Mouse (Mus musculus) liver, adult 2 months (tissue): ENCODE data around the gene March8. TPM values are rescaled to one million over a fixed set of nuclear protein-coding genes. Genes with fewer than 3 reads are reported as not detected.
A peak's percentile ranks its signal among the peaks of the same experiment; 100 is the strongest.

Source experiments
- DNase-seq: peaks from one replicate; pipeline ENCODE4 v3.0.0-alpha.2; 2011; ENCODE audit warnings: low read depth, low spot score; ENCODE audit errors: extremely low read depth
- H3K27ac ChIP-seq: fragments of 200-500 bp; replicated peaks from 2 replicates; pipeline ENCODE4 v1.5.1; 2012; ENCODE audit warnings: low read depth, mild to moderate bottlenecking, control low read depth, inconsistent platforms, low read length; ENCODE audit not compliant: insufficient read depth
- H3K27me3 ChIP-seq: fragments of 200-500 bp; 2 replicates; pipeline ENCODE4 v1.6.1; 2012; ENCODE audit warnings: mild to moderate bottlenecking, moderate library complexity, low read length, inconsistent platforms; ENCODE audit not compliant: control insufficient read depth, insufficient read depth
- H3K36me3 ChIP-seq: fragments of 200-500 bp; 2 replicates; pipeline ENCODE4 v1.6.1; 2012; ENCODE audit warnings: low read length, inconsistent platforms; ENCODE audit not compliant: control insufficient read depth, insufficient read depth
- H3K4me1 ChIP-seq: fragments of 200-500 bp; 2 replicates; pipeline ENCODE4 v1.6.1; 2011; ENCODE audit warnings: low read length; ENCODE audit not compliant: control insufficient read depth, insufficient read depth
- H3K4me3 ChIP-seq: fragments of 200-500 bp; 2 replicates; pipeline ENCODE4 v1.5.1; 2011; ENCODE audit warnings: low read depth, mild to moderate bottlenecking, control low read depth, low read length, moderate library complexity; ENCODE audit not compliant: insufficient read depth
- H3K79me2 ChIP-seq: fragments of 200-500 bp; 2 replicates; pipeline ENCODE4 v1.6.1; 2012; ENCODE audit warnings: inconsistent platforms, mild to moderate bottlenecking, low read length, moderate library complexity; ENCODE audit not compliant: control insufficient read depth, insufficient read depth
- H3K9ac ChIP-seq: fragments of 200-500 bp; 2 replicates; pipeline ENCODE4 v1.6.1; 2012; ENCODE audit warnings: low read depth, mild to moderate bottlenecking, control low read depth, inconsistent platforms, low read length
- CTCF ChIP-seq: fragments of 200-500 bp; IDR thresholded peaks from 2 replicates; pipeline ENCODE4 v1.5.1; 2011; ENCODE audit warnings: low read depth, low read length, control low read depth
- POLR2A ChIP-seq: fragments of 200-500 bp; IDR thresholded peaks from 2 replicates; pipeline ENCODE4 v1.6.1; 2011; ENCODE audit warnings: low read length, control low read depth; ENCODE audit not compliant: insufficient read depth; ENCODE audit errors: extremely low read depth
- WGBS: fragments of 180-500 bp; shearing (Covaris S2); methylation state at CpG from one replicate; pipeline ENCODE4 v1.1.7; 2018; 5-methylcytosine and 5-hydroxymethylcytosine counted together
- polyA plus RNA-seq: library from polyadenylated mRNA; depleted of rRNA; stranded (reverse); fragments of >200 nt; gene quantifications from 2 replicates; pipeline ENCODE4 v1.2.3, GENCODE M21; 2012
- total RNA-seq: library from RNA; depleted of rRNA; stranded (reverse); fragments of >200 nt; gene quantifications from 2 replicates; pipeline ENCODE4 v1.2.3, GENCODE M21; 2014

The March8 gene
- total and polyA plus RNA-seq, 2 experiments = 58.4 to 100 TPM

DNA sequence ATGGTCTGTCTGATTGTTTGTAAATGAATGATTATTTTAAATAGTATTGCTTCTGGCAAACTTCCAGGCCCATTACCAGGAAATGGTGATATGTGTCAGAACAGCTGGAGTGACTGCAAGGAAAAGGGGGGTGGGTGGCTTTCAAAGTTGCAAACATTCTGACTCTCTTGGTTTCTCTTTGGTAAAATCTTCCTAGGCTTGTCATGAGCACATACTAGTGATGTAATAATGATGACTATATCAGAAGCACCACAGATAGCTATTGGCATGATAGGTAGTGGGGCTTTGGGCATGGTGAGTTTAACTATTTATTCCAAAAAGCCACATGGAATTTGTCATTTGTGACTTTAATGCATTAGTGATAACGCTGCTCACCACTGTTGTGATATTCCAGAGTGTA lies 36.3 kb downstream of the March8 start:
- no peak overlapping the region for H3K27ac ChIP-seq
- DNase-seq = no peak
- H3K27me3 ChIP-seq = no peaks in the 10 kb centered on the region
- H3K4me3 ChIP-seq = no peak overlapping the region
- peaks cover 6% of the 10 kb centered on the region; the same call in 1 of the 2 replicates for H3K4me1 ChIP-seq
- no peak overlapping the region for H3K9ac ChIP-seq
- H3K79me2 ChIP-seq = peaks cover 33% of the 10 kb centered on the region
- peaks cover 13% of the 10 kb centered on the region; the same call in 1 of the 2 replicates for H3K36me3 ChIP-seq
- TF ChIP-seq POLR2A = no peak
- no peak for TF ChIP-seq CTCF
- WGBS = 91% methylated on average over 1 of the region's 1 CpGs

DNA sequence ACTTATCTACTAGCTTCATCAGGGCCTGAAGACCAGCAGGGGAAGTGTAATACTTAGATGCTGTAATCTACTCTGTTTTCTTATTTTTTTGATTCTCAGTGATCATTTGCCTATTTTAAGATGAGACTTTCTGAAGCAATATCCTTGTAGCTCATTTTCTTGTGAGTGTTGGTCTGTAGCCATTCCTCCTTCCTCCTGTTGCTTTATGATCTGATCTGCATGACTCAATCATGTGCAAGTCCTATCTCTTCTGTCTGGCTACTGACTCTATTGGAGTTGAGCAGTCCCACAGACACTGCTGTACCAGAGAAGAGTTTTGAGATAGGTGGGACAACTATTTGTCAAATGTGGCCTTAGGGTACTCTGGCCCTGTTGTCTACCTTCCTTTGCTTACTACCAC lies 36.8 kb downstream of the March8 start:
- peaks cover 6% of the 10 kb centered on the region; the same call in 1 of the 2 replicates for H3K4me1 ChIP-seq
- H3K36me3 ChIP-seq = peaks cover 13% of the 10 kb centered on the region; the same call in 1 of the 2 replicates
- TF ChIP-seq POLR2A (no peak), CTCF (no peak)

DNA sequence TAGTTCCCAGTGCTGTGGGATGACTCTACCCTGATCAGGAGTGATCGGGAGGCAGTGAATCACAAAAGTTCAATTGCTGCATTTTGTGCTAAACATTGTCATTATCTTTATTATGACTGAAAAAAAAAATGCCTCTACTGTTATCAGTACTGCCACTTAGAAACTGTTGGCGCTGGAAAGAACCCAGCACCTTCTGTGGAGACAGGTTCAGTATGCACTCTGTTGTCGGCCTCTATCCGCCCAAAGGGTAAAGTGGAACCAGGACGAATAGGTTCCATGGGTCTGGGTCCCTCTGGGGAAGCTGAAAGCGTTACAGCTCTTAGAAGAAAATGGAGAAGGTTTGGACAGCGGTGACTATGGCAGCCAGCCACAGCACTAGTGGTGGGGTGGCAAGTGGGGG lies 41.1 kb downstream of the March8 start:
- peaks cover 13% of the 10 kb centered on the region; the same call in 1 of the 2 replicates for H3K36me3 ChIP-seq
- no peak for DNase-seq
- no peaks in the 10 kb centered on the region for H3K27me3 ChIP-seq
- H3K9ac ChIP-seq = no peak overlapping the region
- no peak overlapping the region for H3K4me3 ChIP-seq
- peaks cover 18% of the 10 kb centered on the region for H3K79me2 ChIP-seq
- 96% methylated on average over 7 of the region's 7 CpGs for WGBS
- TF ChIP-seq CTCF (no peak), POLR2A (no peak)
- no peak overlapping the region for H3K27ac ChIP-seq
- peaks cover 6% of the 10 kb centered on the region for H3K4me1 ChIP-seq

More for the DNA sequence above, 36.8 kb downstream of the March8 start:
- DNase-seq = no peak
- Histone ChIP-seq H3K4me3 (no peak overlapping the region), H3K27me3 (no peaks in the 10 kb centered on the region), H3K79me2 (peaks cover 32% of the 10 kb centered on the region), H3K9ac (no peak overlapping the region), H3K27ac (no peak overlapping the region)

GRCm38 (mm10) chr6:116380157-116380556 lies 42.3 kb downstream of the March8 start:
- TF ChIP-seq CTCF (no peak), POLR2A (no peak)
- H3K36me3 ChIP-seq = peaks cover 13% of the 10 kb centered on the region; the same call in 1 of the 2 replicates
- 74% methylated on average over 3 of the region's 3 CpGs for WGBS

GRCm38 (mm10) chr6:116381605-116382004 lies 43.8 kb downstream of the March8 start:
- WGBS = 78% methylated on average over 2 of the region's 2 CpGs
- Histone ChIP-seq H3K27ac (no peak overlapping the region), H3K4me1 (peaks cover 11% of the 10 kb centered on the region), H3K27me3 (no peaks in the 10 kb centered on the region), H3K9ac (no peak overlapping the region), H3K4me3 (no peak overlapping the region), H3K79me2 (peaks cover 13% of the 10 kb centered on the region), H3K36me3 (peaks cover 11% of the 10 kb centered on the region; the same call in 1 of the 2 replicates)
- TF ChIP-seq CTCF = no peak
- no peak for TF ChIP-seq POLR2A
- no peak for DNase-seq

More at GRCm38 (mm10) chr6:116380157-116380556, 42.3 kb downstream of the March8 start:
- H3K4me1 ChIP-seq = peaks cover 7% of the 10 kb centered on the region
- peaks cover 15% of the 10 kb centered on the region for H3K79me2 ChIP-seq
- H3K9ac ChIP-seq = no peak overlapping the region
- no peak overlapping the region for H3K27ac ChIP-seq
- DNase-seq = no peak
- no peaks in the 10 kb centered on the region for H3K27me3 ChIP-seq
- H3K4me3 ChIP-seq = no peak overlapping the region

- Histone ChIP-seq H3K36me3 (no peaks in the 10 kb centered on the region; the same call in 1 of the 2 replicates), H3K4me1 (peaks cover 10% of the 10 kb centered on the region), H3K27ac (no peak overlapping the region), H3K4me3 (no peak overlapping the region), H3K79me2 (peaks cover 12% of the 10 kb centered on the region), H3K27me3 (no peaks in the 10 kb centered on the region), H3K9ac (no peak overlapping the region)
- DNase-seq = peak; percentile 70
- TF ChIP-seq POLR2A (no peak), CTCF (no peak)
- WGBS = 61% methylated on average over 10 of the region's 10 CpGs
Observed at GRCm38 (mm10) chr6:116383582-116383981, 45.8 kb downstream of the March8 start.
